Mouse (Mus musculus) fibroblast of lung, adult 2 months (primary cell): ENCODE measurements around the gene Ier3.

Experiments
- DNase-seq: peaks from one replicate; pipeline ENCODE4 v3.0.0-alpha.2; 2011; ENCODE audit warnings: low read depth

Gene Ier3

DNA sequence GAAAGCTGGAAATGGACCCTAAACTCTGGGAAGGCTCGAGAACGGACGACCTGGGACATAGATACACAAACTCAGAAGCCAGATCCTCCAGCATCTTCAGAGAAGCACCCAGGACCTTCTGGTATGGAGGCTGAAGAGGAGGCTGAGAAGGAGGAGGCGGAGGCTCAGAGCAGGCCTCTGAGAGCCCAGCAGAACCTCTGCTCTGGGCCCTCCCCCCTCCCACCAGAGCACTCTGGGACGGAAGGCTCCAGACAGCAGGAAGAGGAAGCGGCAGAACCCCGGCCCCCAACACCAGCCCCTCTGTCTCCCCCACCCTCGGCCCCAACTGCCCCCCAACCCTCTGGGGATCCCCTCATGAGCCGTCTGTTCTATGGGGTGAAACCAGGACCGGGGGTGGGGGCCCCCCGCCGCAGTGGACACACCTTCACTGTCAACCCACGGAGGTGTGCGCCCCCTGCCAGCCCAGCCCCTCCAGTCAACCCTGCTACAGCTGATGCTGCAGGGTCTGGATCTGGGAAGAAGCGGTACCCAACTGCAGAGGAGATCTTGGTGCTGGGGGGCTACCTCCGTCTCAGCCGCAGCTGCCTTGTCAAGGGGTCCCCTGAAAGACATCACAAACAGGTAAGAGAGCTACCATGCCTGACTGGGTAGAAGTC lies 46.8 kb downstream of the Ier3 start:
- DNase-seq = no peak

DNA sequence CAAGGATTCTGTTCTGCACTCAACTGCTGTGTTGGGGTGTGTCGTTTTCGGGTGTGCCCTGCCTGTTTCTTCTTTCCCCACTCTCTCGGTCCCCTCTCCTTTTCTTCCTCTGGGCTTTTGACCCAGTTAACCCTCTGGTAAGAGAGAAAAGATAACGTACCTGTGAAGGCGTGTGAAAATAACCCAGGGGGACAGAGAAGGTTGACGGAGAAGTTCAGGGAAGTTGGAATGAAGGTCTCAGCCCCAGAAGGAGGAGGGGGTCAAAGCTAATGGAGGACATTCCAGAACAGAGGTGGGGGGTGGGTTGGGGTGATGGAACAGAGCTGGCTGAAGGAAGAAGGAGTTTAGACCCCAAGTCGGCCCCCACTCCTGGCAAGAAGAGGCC lies 47.5 kb downstream of the Ier3 start:
- no peak for DNase-seq

DNA sequence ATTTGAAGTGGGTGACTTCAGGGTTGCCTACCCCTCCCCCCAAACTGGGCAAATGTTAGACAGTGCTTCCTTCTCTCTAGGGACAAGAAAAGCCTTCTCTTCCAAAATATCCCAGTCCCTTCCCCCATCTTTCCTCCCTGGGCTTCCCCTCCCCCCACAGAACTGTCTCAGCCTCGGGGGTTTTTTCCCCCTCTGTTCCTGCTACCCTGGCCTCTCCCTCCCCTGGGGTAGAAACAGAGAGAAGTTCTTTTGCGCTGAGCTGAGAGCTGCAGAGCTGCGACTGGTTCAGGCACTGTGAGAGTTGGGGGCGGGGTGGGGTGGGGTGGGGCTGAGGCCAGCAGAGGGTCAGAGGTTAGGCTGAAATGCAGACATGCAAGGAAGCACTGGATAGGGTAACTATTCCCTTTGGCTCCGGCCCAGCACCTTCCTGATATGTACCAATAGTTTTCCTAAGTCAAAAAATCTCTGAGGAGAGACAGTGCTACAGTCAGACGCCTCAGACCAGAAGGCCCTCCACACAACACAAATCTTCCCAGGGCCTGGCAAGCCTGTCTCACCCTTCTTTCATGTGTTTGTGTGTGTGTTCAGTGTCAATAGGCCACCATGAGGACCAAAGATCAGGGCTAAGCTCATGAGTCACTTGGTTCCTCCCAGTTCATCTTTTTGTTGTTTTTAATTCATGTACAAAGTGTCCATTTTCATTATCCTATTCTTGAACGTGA lies 48.0 kb downstream of the Ier3 start:
- DNase-seq = no peak

DNA sequence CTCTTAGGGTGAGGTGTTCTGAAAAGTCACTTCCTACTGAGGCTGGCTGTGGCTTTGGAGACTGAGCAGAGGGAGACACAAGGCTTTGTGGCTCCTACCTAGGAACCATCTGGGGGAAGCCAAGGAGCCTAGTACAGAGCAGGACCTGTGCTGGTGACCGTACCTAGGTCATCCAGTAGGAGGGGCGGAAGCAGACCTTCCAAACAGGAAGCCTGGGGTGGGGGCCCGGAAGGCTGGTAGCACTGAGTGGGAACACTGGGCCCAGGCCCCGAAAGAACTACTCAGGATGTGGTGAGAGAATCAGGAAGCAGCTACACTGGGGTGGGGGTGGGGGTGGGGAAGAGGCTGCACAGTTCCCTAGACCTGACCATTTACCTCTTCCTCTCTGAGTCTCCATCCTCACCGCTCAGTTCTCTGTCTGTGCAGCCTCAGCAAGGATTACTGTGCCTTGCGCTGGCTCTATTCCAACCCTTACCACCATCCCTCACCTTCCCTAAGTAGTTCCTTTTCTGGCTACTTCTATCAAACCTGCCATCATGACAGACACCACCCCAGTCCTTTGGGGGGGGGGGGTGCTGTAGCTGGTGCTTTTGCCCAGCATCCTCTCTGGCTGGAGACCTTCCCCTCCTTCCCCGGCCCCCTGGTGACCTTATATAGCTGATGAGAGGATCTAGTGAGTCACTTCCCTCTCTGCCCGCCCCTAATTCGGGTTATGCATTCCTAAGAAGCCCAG lies 48.8 kb downstream of the Ier3 start:
- no peak for DNase-seq

DNA sequence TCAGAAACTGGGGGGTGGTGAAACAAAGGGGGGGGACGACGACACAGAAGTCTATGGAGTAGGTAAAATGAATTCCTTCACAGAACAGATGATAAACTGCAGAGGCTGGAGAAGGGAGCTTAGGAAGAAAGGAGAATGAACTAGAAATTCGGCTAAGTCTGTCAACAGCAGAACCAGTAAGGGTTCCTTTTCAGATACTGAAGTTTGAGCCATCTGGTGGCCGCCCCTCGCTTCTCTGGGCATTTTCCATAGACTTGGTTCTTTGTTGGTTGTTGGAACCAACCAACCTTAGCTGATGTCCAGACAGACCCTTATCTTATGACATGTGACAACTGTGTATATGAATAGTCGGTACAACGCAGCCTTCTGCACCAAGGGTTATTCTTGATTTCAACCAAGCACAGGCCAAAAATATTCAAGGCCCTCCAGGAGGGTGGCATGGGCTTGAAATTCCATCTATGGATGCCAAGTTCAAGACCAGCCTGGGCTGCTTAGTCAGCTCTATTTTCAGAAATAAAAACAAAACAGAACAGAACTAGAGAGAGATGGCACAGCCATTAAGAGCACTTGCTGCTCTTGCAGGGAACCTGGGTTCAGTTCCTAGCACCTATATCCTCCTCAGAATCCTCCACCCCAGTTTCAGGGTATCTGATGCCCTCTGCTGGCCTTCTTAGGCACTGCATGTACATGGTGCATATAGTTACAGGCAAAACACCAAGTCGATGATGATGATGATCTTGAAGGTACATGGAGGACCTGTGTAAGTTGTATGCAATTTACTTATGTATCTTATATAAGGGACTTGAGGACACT lies 49.6 kb downstream of the Ier3 start:
- DNase-seq = no peak
